9 mouse cellular contexts compared by ENCODE assay signal in the genomic region with DNA sequence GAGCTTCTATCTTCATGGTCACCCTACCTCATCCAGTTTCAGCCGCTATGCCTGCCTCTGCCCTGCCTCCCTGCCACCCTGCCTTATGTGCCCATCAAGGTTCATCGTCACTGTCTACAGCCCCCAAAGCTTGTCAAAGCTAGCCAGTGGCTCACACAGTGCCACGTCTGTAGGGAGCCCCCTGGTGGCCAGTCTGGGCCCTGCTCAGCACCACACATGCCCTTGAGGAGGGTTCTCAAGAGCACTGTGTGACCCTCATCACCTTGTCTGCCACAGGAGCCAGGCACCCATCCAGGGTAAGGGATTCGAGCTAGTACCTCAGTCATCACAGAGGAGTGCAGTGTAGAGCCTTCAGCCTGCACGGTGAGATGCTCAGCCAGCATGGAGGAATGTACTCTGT.
A peak's percentile ranks its signal among the peaks of the same experiment; 100 is the strongest.
DNase-seq lines count a peak whose midpoint lies in the region; ATAC-seq and TF ChIP-seq lines count a peak whose summit lies in the region.
"Had no signal": no experiment of that assay in that cellular context is flagged by ENCODE, and none has a peak within 500 bp of the region (broad histone marks: within the 10 kb centered on the region; RNA-seq: fewer than 3 reads in every experiment).

No protein-coding gene starts in this region.

- DNase-seq in cerebellum, adult 11 months: peak; percentile 22
- DNase-seq in adrenal gland, postnatal 14 days: peak; percentile 83
- DNase-seq in embryonic facial prominence, embryonic 11.5 days (ENCODE audit: low spot score): peak; percentile 73
- DNase-seq in hindbrain, embryonic 11.5 days (ENCODE audit: low spot score): peak; percentile 84
- peak; percentile 49 to 62 for DNase-seq in left cerebral cortex, adult 2 months (ENCODE audit: extremely low spot score in 1 of 2, low spot score in 2 of 2)
- peak; percentile 71 for DNase-seq in midbrain, embryonic 10.5 days (ENCODE audit: low spot score)

- H3K36me3 ChIP-seq in embryonic facial prominence, embryonic 11.5 days (replicated peaks; ENCODE audit: control insufficient read depth, insufficient read depth, low read depth, low read length): no peaks in the 10 kb centered on the region
- H3K36me3 ChIP-seq in hindbrain, embryonic 11.5 days (ENCODE audit: control insufficient read depth, insufficient read depth, low read length): no peaks in the 10 kb centered on the region
- H3K36me3 ChIP-seq in midbrain, embryonic 10.5 days: no peaks in the 10 kb centered on the region
- H3K36me3 ChIP-seq in small intestine, adult 2 months (ENCODE audit: control insufficient read depth, insufficient read depth, low read length): no peaks in the 10 kb centered on the region
- H3K36me3 ChIP-seq: limb, embryonic 13.5 days had no signal

- intact Hi-C loops in left cerebral cortex, adult 2 months (cut with DNase I): loop anchor here (1.0 to 2.0 kb wide), 2 partner anchors 45 to 149 kb away; no protein-coding TSS in a partner anchor

- ATAC-seq in cerebellum, adult (ENCODE audit: insufficient number of reproducible peaks, low FRiP score, low TSS enrichment): no peak
- peak; percentile 37; the same call in 1 of the 2 replicates for ATAC-seq in embryonic facial prominence, embryonic 11.5 days (replicated peaks; ENCODE audit: insufficient number of reproducible peaks, low FRiP score, low TSS enrichment, low read depth)
- peak; percentile 61; the same call in 1 of the 2 replicates for ATAC-seq in hindbrain, embryonic 11.5 days (ENCODE audit: low FRiP score)

- no peak overlapping the region for H3K27ac ChIP-seq in embryonic facial prominence, embryonic 11.5 days (replicated peaks; ENCODE audit: low read depth, low read length)
- H3K27ac ChIP-seq in hindbrain, embryonic 11.5 days (ENCODE audit: low read depth, low read length): no peak overlapping the region
- H3K27ac ChIP-seq in left cerebral cortex, adult 2 months: no peak overlapping the region
- H3K27ac ChIP-seq in midbrain, embryonic 10.5 days (replicated peaks): no peak overlapping the region
- no peak overlapping the region for H3K27ac ChIP-seq in small intestine, adult 2 months (ENCODE audit: insufficient read depth, low read depth, low read length)
- H3K27ac ChIP-seq: limb, embryonic 13.5 days had no signal

- no peak overlapping the region for H3K4me2 ChIP-seq in embryonic facial prominence, embryonic 11.5 days (ENCODE audit: low read depth, low read length)
- no peak overlapping the region for H3K4me2 ChIP-seq in hindbrain, embryonic 11.5 days (replicated peaks; ENCODE audit: low read depth, low read length)
- H3K4me2 ChIP-seq: limb, embryonic 13.5 days had no signal

- no peaks in the 10 kb centered on the region for H3K9me3 ChIP-seq in embryonic facial prominence, embryonic 11.5 days (replicated peaks; ENCODE audit: control insufficient read depth, low read length)
- H3K9me3 ChIP-seq in hindbrain, embryonic 11.5 days (ENCODE audit: control insufficient read depth, low read length): no peaks in the 10 kb centered on the region
- H3K9me3 ChIP-seq in midbrain, embryonic 10.5 days (replicated peaks): no peaks in the 10 kb centered on the region
- H3K9me3 ChIP-seq: limb, embryonic 13.5 days had no signal

- no peak overlapping the region for H3K4me3 ChIP-seq in embryonic facial prominence, embryonic 11.5 days (ENCODE audit: low read depth, low read length)
- H3K4me3 ChIP-seq in hindbrain, embryonic 11.5 days (ENCODE audit: low read depth, low read length): no peak overlapping the region
- H3K4me3 ChIP-seq in left cerebral cortex, adult 2 months: no peak overlapping the region
- H3K4me3 ChIP-seq in midbrain, embryonic 10.5 days: no peak overlapping the region
- H3K4me3 ChIP-seq in small intestine, adult 2 months (ENCODE audit: low read depth, low read length): no peak overlapping the region
- H3K4me3 ChIP-seq: limb, embryonic 13.5 days had no signal

- no peak overlapping the region for H3K9ac ChIP-seq in embryonic facial prominence, embryonic 11.5 days (replicated peaks; ENCODE audit: low read length)
- no peak overlapping the region for H3K9ac ChIP-seq in hindbrain, embryonic 11.5 days (ENCODE audit: low read depth, low read length)
- H3K9ac ChIP-seq: limb, embryonic 13.5 days had no signal

- no peaks in the 10 kb centered on the region for H3K4me1 ChIP-seq in embryonic facial prominence, embryonic 11.5 days (ENCODE audit: control insufficient read depth, insufficient read depth, low read length)
- no peaks in the 10 kb centered on the region; the same call in 1 of the 2 replicates for H3K4me1 ChIP-seq in hindbrain, embryonic 11.5 days (replicated peaks; ENCODE audit: control insufficient read depth, insufficient read depth, low read length)
- peaks cover 11% of the 10 kb centered on the region for H3K4me1 ChIP-seq in midbrain, embryonic 10.5 days
- H3K4me1 ChIP-seq in small intestine, adult 2 months (ENCODE audit: control insufficient read depth, insufficient read depth, insufficient read length, low read length): no peaks in the 10 kb centered on the region
- H3K4me1 ChIP-seq: limb, embryonic 13.5 days had no signal

- TF ChIP-seq POLR2A in small intestine, adult 2 months (IDR thresholded peaks at IDR 0.05; ENCODE audit: low read depth, low read length): no peak

- peaks cover 18% of the 10 kb centered on the region for H3K27me3 ChIP-seq in embryonic facial prominence, embryonic 11.5 days (ENCODE audit: control insufficient read depth, insufficient read depth, low read length)
- peaks cover 2% of the 10 kb centered on the region for H3K27me3 ChIP-seq in hindbrain, embryonic 11.5 days (ENCODE audit: control insufficient read depth, insufficient read depth, low read length)
- peaks cover 65% of the 10 kb centered on the region for H3K27me3 ChIP-seq in midbrain, embryonic 10.5 days (ENCODE audit: low read depth, poor library complexity, severe bottlenecking)
- H3K27me3 ChIP-seq in small intestine, adult 2 months (ENCODE audit: control insufficient read depth, insufficient read depth, low read length): peaks cover 6% of the 10 kb centered on the region; the same call in 1 of the 2 replicates

- WGBS in embryonic facial prominence, embryonic 11.5 days: 19% methylated on average over 5 of the region's 5 CpGs
- 12% methylated on average over 5 of the region's 5 CpGs for WGBS in hindbrain, embryonic 11.5 days
- WGBS in midbrain, embryonic 10.5 days: 22% methylated on average over 5 of the region's 5 CpGs
- 23% methylated on average over 5 of the region's 5 CpGs for WGBS in small intestine, adult 2 months

- TF ChIP-seq CTCF in left cerebral cortex, adult 2 months (IDR thresholded peaks at IDR 0.05): peak; percentile 85
- peak; percentile 72 for TF ChIP-seq CTCF in small intestine, adult 2 months (IDR thresholded peaks at IDR 0.05; ENCODE audit: extremely low read depth, insufficient read length, insufficient replicate concordance, low read depth, low read length)

Comparison
In these comparisons a context has a peak if more than half of its experiments do, and no peak if none do; other contexts are left out.
1. DNase-seq: peak in every context shown above with its lines; median percentile 84 in hindbrain, embryonic 11.5 days; 83 in adrenal gland, postnatal 14 days; 73 in embryonic facial prominence, embryonic 11.5 days; 71 in midbrain, embryonic 10.5 days; 56 in left cerebral cortex, adult 2 months; 22 in cerebellum, adult 11 months.